Mouse (Mus musculus): ENCODE measurements around the gene Slc25a11. TPM values are rescaled to one million over a fixed set of nuclear protein-coding genes. Genes with fewer than 3 reads are reported as not detected.

The Slc25a11 gene
- total RNA-seq, 2 experiments from 2014 or later = 264 to 408 TPM

DNA sequence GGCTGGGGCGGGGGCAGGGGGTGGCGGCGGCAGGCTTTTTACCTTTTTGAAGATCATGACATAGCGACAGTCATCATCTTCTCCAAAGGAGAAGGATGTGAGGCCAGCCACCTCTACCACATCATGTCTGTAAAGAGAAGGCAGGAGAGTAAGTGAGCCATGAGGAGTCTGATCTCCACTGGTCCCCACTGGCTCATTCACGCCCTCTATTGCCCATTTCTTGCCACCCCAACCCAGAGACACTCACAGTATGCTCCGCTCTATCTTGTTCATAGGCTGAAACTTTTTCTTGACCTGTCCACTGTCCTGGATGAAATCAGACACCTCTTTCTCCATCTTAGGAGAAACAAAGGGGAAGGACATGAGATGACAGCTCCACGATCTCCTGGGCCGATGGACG lies 17.5 kb upstream of the Slc25a11 start:
- DNase-seq = no peak
- peak; percentile 16; the same call in 1 of the 2 replicates for TF ChIP-seq CTCF (IDR thresholded peaks at IDR 0.05)
- intact Hi-C loops (cut with DNase I) = no loop called here
- H3K27ac ChIP-seq = peak overlapping the region; percentile 28; the same call in 1 of the 2 replicates
- no peak overlapping the region for H3K4me3 ChIP-seq

DNA sequence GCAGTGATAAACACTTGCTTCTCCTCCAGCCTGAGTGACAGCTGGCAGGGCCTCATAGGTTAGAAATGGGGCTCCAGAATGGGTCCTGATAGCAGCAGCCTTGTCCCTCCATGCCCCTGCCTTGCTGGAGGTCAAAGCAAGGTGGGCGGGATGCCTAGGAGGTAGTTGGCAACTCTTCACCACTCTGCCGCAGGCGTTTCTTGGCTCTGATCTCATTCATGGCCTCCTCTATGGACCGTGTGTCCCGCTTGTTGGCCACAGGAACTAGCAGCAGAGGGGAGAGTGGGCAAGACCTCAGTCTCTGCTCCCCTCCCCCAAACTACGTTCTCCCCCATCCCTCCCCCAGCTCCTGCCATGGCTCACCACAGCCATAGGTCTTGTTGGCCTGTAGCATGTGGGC lies 16.7 kb upstream of the Slc25a11 start:
- DNase-seq = peak; percentile 83
- Histone ChIP-seq H3K27ac (peak overlapping the region; percentile 70), H3K4me3 (no peak overlapping the region)
- intact Hi-C loops (cut with DNase I) = no loop called here
- no peak for TF ChIP-seq CTCF (IDR thresholded peaks at IDR 0.05)

DNA sequence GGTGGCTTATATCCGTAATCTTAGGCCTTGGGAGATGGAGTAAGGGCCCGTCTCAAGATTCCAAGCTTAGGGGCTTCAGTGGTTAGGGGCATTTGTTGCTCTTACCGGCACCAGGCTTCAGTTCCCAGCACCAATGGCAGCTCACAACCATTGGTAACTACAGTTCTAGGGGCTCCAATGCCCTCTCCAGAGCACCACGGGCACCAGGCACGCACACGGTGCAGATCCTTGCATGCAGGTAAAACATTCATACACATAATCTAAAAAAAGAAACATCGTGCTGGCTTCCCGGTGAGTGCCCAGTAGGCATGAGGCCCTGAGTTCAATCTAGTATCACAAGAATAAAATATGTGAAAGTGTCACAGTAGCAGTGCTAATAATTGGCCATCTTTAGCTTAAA lies 15.8 kb upstream of the Slc25a11 start:
- 0 out of 2 replicates have a peak overlapping the region, but pooled peaks have one; percentile 1 for H3K4me3 ChIP-seq
- H3K27ac ChIP-seq = peak overlapping the region; percentile 92
- peak; percentile 55 for DNase-seq
- TF ChIP-seq CTCF (IDR thresholded peaks at IDR 0.05) = no peak
- intact Hi-C loops (cut with DNase I) = no loop called here

DNA sequence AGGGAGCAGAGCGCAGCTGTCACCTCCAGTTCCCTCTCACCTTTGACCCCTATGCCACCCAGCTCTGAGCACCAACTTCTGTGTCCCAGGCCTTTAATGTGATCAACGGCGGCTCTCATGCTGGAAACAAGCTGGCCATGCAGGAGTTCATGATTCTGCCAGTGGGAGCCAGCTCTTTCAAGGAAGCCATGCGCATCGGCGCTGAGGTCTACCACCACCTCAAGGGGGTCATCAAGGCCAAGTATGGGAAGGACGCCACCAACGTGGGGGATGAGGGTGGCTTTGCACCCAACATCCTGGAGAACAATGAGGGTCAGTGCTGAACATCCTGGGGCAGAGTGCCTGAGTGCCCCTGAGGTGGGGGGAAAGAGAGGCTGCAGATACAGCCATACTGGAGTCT lies 13.3 kb upstream of the Slc25a11 start:
- no peak for TF ChIP-seq CTCF (IDR thresholded peaks at IDR 0.05)
- Histone ChIP-seq H3K27ac (peak overlapping the region; percentile 92), H3K4me3 (peak overlapping the region; percentile 94)
- intact Hi-C loops (cut with DNase I) = no loop called here
- no peak for DNase-seq

DNA sequence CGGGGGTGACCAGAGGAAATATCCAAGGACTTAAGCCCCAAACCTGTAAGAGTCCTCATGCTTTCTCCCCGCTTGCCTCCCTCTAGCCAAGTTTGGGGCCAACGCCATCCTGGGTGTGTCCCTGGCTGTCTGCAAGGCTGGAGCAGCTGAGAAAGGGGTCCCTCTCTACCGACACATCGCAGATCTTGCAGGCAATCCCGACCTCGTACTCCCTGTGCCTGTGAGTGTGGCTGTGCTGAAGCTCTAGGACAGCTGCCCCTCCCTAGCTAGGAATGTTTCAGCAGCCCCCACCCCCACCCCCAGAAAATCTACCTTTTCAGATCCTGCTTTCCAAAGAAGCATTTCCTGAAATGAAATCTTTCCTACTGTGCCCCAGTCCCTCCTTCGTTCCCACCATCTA lies 11.7 kb upstream of the Slc25a11 start:
- intact Hi-C loops (cut with DNase I) = no loop called here
- Histone ChIP-seq H3K4me3 (peak overlapping the region; percentile 94), H3K27ac (peak overlapping the region; percentile 92)
- TF ChIP-seq CTCF (IDR thresholded peaks at IDR 0.05) = no peak
- peak; percentile 60 for DNase-seq

- intact Hi-C loops (cut with DNase I) = no loop called here
- peak overlapping the region; percentile 94 for H3K4me3 ChIP-seq
Measured at GRCm38 (mm10) chr11:70658521-70658920, 11.2 kb upstream of the Slc25a11 start.

GRCm38 (mm10) chr11:70657991-70658390 lies 10.7 kb upstream of the Slc25a11 start:
- Histone ChIP-seq H3K4me3 (peak overlapping the region; percentile 94), H3K27ac (peak overlapping the region; percentile 92)
- no peak for TF ChIP-seq CTCF (IDR thresholded peaks at IDR 0.05)
- intact Hi-C loops (cut with DNase I) = no loop called here
- peak; percentile 32 for DNase-seq

More at GRCm38 (mm10) chr11:70658521-70658920, 11.2 kb upstream of the Slc25a11 start:
- no peak for DNase-seq
- H3K27ac ChIP-seq = peak overlapping the region; percentile 92
- no peak for TF ChIP-seq CTCF (IDR thresholded peaks at IDR 0.05)

- DNase-seq = peak; percentile 58
- Histone ChIP-seq H3K27ac (peak overlapping the region; percentile 92), H3K4me3 (peak overlapping the region; percentile 94)
- TF ChIP-seq CTCF (IDR thresholded peaks at IDR 0.05) = no peak
- intact Hi-C loops (cut with DNase I) = no loop called here
Measured at GRCm38 (mm10) chr11:70657573-70657972, 10.3 kb upstream of the Slc25a11 start.

DNA sequence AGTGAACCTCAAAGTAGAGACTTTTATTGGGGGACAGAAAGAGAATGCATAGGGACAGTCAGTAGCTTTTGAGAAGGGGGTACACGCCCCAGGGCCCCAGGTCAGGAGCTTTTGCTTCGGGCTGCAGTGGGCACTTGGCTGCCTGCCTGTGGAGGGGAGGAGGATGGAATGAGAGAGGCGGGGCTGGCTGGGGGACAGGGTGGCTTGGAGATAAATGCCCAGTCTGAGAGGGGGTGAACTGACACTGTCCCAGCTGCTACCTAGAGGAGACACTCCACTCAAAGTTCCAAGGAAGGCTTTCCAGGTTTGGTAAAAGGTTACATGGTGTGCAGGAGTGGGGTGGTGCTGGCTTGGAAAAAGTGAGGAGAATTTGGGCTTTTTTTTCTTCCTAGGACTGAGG lies 9.7 kb upstream of the Slc25a11 start, which contains the start of gene Eno3:
Gene Eno3 (plus strand): TSS at position 239 of the 400 bp plus-strand sequence.
- Histone ChIP-seq H3K4me3 (peak within 1 kb of the TSS; percentile 94), H3K27ac (peak within 1 kb of the TSS; percentile 92)
- peak; percentile 92 for DNase-seq
- intact Hi-C loops (cut with DNase I) = no loop called here
- TF ChIP-seq CTCF (IDR thresholded peaks at IDR 0.05) = no peak

DNA sequence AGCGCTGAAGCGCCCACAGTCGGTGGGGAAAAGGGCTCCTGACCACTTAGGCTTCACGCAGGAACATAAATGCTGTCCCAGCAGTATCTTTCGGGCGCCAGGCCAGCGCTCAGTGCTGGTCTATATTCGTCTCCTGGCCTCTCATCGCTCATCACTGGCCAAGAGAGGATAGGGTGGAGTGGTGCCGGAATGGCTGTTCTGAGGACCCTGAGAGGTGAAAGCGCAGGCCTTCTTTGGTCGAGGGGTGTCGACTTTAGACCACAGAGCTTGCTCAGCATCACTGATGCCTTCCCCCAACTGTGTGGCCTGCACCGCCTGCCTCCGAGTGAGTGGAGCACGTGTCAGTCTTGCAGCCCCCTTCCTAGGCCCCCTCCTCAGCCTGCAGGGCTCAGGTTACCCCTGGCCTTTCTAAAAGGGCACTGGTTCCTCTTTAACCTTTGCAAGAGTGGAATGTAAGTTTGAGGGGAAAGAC lies 9.2 kb upstream of the Slc25a11 start:
- DNase-seq = peak; percentile 95
- peak overlapping the region; percentile 92 for H3K27ac ChIP-seq
- peak overlapping the region; percentile 94 for H3K4me3 ChIP-seq
- intact Hi-C loops (cut with DNase I) = no loop called here
- TF ChIP-seq CTCF (IDR thresholded peaks at IDR 0.05) = no peak

DNA sequence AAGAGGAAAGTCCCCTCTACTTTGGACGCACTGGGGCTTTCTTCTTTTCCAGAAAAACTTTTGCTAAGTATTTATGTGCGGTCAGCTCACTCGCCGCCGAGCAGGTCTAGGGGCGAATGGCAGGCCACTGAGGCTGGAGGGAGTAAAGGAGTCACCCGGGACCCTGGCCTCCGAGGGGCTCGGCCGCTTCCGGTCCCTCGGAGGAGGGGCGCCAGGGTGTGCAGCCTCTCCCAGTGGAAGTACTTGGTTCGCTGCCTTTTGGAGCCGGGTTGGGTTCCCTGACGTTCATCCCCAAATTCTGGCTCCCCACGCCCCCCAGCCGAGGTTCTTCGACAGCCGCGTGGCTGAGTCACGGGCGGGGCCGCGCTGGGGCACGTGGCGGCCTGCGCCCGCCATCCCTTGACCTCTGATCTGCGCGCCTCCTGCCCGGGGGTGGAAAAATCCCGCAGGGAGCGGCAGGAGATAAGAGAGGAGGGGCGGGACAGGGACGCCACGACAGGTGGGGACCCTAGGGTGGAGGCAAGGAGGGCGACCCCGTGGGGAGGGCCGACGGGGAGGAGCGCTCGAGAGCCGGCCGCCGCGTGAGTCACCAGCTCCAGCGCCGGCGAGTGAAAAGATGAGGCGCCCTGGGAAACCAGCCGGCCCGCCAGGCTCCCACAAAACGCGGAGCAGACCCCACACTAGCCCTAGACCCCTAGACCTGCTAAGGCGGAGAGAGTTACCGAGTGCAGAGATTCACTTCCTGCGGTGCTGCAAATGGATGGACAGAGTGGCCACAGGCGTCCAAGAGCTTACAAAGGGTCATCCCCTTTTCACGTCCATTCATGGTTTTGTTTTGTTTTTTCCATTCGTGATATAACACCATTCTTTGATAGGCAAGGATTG lies 8.5 kb upstream of the Slc25a11 start:
- H3K27ac ChIP-seq = peak overlapping the region; percentile 92
- peak overlapping the region; percentile 94 for H3K4me3 ChIP-seq
- intact Hi-C loops (cut with DNase I) = loop anchor here (2.0 kb wide), 2 partner anchors 13 to 45 kb away; partner anchors contain the start of genes Inca1, Kif1c and Spag7
- peak; percentile 85 for DNase-seq
- no peak for TF ChIP-seq CTCF (IDR thresholded peaks at IDR 0.05)

- intact Hi-C loops (cut with DNase I) = loop anchor here (1.0 to 2.0 kb wide), 3 partner anchors 14 to 46 kb away; partner anchors contain the start of genes Camta2, Inca1, Kif1c and Spag7
- peak; percentile 93 for DNase-seq
Measured at GRCm38 (mm10) chr11:70654923-70655570, 7.8 kb upstream of the Slc25a11 start.

More at GRCm38 (mm10) chr11:70654923-70655570, 7.8 kb upstream of the Slc25a11 start:
- TF ChIP-seq CTCF (IDR thresholded peaks at IDR 0.05) = no peak
- Histone ChIP-seq H3K27ac (peak overlapping the region; percentile 92), H3K4me3 (peak overlapping the region; percentile 94)

Measured in gastrocnemius, adult 2 months (tissue).